Mouse (Mus musculus) bone marrow macrophage, adult 2 months (primary cell): ENCODE data around the gene Pphln1. TPM values are rescaled to one million over a fixed set of nuclear protein-coding genes. Genes with fewer than 3 reads are reported as not detected.
"Not testable (repeated sequence)": the region's sequence is repeated elsewhere in the genome, so short reads cannot be mapped to it uniquely, and the experiment has no call there.

Experiments
- H3K27ac ChIP-seq: 2 replicates; pipeline ENCODE4 v1.5.1; 2012; ENCODE audit warnings: low read depth, low read length; ENCODE audit not compliant: insufficient read depth
- H3K4me1 ChIP-seq: 2 replicates; pipeline ENCODE4 v1.6.1; 2012; ENCODE audit warnings: low read length; ENCODE audit not compliant: control insufficient read depth, insufficient read depth
- H3K4me3 ChIP-seq: 2 replicates; pipeline ENCODE4 v1.5.1; 2012; ENCODE audit warnings: mild to moderate bottlenecking, low read length, moderate library complexity; ENCODE audit not compliant: insufficient read depth
- CTCF ChIP-seq: IDR thresholded peaks from 2 replicates; pipeline ENCODE4 v1.5.1; 2012; ENCODE audit warnings: low read depth, mild to moderate bottlenecking, low read length, moderate library complexity
- POLR2A ChIP-seq: IDR thresholded peaks from 2 replicates; pipeline ENCODE4 v1.6.1; 2012; ENCODE audit warnings: mild to moderate bottlenecking, low read depth, low read length, borderline replicate concordance
- polyA plus RNA-seq: library from polyadenylated mRNA; stranded (reverse); fragments of >200 nt; gene quantifications from 2 replicates; pipeline ENCODE4 v1.2.4, GENCODE M21; 2012; ENCODE audit not compliant: missing spikeins, insufficient read depth, insufficient read length

Gene Pphln1
- 25.5 and 27.3 TPM in 2 replicates for polyA plus RNA-seq

DNA sequence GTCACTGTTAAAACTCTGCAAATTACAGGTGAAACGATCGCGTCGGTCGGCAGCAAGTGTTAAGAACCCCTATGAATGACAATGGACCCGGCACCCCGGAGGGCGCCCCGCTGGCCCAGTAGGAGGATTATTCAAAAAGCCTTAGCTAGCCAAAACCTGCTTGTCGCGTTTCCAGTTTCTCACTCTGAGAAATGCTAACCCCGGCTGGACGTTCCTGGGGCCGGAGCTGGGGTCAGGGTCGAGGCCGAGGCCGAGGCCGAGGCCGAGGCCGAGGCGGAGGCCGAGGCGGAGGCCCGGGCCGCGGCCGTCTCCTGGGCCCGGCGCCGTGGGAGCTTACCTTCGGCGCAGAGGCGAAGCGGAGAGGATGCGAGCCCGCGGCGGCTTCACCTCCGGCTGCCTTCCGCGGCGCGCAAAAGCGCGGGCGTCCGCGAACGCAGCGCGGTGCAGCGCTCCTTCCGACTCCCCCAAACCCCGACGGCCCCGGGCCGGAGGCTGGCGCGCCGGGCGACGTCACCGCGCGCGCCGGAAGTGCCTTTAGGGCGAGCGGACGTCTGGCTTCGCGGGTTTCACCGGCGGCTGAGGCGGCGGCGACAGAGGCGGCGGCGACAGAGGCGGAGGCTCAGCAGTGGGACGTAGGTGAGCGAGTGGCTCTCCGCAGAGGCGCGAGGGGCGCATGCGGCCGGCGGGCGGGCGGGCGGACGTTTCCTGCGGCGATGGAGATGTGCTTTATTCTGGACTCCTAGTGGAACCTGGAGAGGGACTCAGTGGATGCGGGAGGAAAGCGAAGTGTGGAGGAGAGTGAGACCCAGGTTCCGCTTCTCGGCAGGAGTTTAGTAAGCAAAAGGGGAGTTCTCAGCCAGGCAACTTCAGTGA is at the start of gene Pphln1, which contains the start of gene Zcrb1:
Pphln1 (plus strand) TSS at position 525 of the 873 bp plus-strand sequence.
Zcrb1 (minus strand) TSS at position 509 of the 873 bp plus-strand sequence.
- peaks cover 23% of the 10 kb centered on the region for H3K4me1 ChIP-seq
- no peak for TF ChIP-seq POLR2A
- TF ChIP-seq CTCF = no peak
- peak within 1 kb of the TSS; percentile 67 for H3K27ac ChIP-seq
- peak within 1 kb of the TSS; percentile 81 for H3K4me3 ChIP-seq

DNA sequence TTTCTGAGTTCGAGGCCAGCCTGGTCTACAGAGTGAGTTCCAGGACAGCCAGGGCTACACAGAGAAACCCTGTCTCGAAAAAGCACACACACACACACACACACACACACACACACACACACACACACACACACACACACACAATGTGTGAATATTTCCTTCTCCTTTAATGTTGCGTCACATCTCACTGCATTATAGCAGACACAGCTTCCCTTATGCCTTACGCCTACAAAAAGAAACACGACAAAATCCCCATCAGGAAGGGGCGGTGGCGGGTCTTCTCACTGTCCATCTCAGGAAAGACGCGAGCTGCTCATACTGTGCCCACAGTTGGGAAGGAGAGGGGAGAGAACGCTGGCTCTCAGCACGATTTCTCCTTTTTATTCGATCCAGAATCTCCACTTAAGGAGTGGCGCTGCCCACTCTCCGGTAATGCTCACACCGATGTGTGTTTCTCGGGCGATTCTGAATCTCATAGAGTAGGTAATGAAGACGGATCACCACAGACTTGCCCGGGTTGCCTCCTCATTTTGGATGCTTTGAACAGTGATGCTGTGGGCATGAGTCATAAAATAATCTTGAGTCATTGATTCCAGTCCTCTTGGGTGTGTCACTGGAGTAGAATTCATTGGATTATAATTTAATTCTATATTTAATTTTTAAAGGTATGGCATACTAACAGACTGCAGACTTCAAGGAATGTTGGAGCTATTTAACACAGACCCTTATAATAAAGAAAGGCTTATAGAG is 39.6 kb upstream of the Pphln1 start:
- Histone ChIP-seq H3K4me3 (no peak overlapping the region), H3K4me1 (peaks cover 4% of the 10 kb centered on the region), H3K27ac (peak overlapping the region; percentile 30)
- TF ChIP-seq POLR2A (no peak), CTCF (no peak)

DNA sequence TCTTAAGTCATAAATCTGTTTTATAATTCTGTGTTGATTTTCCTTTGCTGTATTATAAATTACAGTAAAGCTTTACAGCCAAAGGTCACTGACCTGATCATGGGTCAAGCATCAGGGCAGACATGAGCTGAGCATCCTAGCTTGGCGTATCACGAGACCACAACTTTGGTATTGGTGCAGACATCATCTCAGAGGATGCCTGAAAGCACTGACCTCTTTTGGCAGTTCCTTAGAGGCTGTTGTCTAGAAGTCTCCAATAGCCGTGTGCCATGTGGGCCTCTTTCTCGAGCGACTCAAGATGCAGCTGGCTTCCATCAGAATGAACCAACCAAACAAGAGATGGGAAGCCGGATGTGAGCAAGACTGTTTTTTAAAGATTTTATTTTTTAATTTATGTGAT is 32.6 kb upstream of the Pphln1 start:
- no peaks in the 10 kb centered on the region for H3K4me1 ChIP-seq
- no peak for TF ChIP-seq CTCF
- no peak for TF ChIP-seq POLR2A
- no peak overlapping the region for H3K4me3 ChIP-seq
- H3K27ac ChIP-seq = no peak overlapping the region

DNA sequence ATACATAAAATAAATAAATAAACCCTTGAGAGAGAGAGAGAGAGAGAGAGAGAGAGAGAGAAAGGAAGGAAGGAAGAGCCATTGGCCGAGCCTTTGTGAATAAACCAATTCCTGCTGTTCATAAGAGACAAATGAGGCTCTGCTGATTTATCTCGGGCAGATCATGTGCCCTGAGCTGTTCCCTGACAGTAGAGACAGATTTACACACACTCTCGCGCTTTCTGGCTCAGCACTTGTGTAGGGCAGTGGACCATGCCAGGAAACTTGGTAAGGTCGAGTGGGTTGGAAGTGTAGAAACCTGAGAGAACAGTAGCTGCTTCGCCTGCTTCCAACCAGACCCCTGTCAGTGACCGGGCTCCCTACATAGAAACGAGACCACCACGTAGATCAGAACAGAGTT is 29.6 kb upstream of the Pphln1 start:
- no peak overlapping the region for H3K4me3 ChIP-seq
- no peak for TF ChIP-seq POLR2A
- TF ChIP-seq CTCF = no peak
- H3K27ac ChIP-seq = no peak overlapping the region
- no peaks in the 10 kb centered on the region for H3K4me1 ChIP-seq

DNA sequence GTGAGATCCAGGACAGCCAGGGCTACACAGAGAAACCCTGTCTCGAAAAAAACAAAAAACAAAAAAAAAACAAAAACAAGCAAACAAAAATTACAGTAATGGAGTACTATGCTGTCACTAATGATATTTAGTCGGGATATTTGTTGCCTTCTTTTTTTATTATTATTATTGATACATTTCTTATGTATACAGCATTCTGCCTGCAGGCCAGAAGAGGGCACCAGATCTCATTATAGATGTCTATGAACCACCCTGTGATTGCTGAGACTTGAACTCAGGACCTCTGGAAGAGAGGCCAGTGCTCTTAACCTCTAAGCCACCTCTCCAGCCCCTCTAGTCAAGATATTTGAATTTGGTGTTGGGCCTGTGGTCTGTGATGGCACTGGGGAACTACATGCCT is 26.3 kb upstream of the Pphln1 start:
- no peaks in the 10 kb centered on the region for H3K4me1 ChIP-seq
- H3K4me3 ChIP-seq = no peak overlapping the region
- H3K27ac ChIP-seq = no peak overlapping the region
- 0 out of 2 replicates have a peak, but pooled peaks have one; percentile 17 for TF ChIP-seq CTCF
- TF ChIP-seq POLR2A = no peak

DNA sequence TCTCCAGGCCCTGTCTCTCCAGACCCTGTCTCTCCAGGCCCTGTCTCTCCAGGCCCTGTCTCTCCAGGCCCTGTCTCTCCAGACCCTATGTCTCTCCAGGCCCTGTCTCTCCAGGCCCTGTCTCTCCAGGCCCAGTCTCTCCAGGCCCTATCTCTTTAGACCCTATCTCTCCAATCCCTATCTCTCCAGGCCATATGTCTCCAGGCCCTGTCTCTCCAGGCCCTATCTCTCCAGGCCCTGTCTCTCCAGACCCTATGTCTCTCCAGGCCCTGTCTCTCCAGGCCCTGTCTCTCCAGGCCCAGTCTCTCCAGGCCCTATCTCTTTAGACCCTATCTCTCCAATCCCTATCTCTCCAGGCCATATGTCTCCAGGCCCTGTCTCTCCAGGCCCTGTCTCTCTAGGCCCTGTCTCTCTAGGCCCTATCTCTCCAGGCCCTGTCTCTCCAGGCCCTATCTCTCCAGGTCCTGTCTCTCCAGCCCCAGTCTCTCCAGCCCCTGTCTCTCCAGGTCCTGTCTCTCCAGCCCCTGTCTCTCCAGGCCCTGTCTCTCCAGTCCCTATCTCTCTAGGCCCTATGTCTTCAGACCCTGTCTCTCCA is 25.5 kb upstream of the Pphln1 start:
- H3K4me3 ChIP-seq, H3K4me1 ChIP-seq, H3K27ac ChIP-seq: not testable (repeated sequence)

DNA sequence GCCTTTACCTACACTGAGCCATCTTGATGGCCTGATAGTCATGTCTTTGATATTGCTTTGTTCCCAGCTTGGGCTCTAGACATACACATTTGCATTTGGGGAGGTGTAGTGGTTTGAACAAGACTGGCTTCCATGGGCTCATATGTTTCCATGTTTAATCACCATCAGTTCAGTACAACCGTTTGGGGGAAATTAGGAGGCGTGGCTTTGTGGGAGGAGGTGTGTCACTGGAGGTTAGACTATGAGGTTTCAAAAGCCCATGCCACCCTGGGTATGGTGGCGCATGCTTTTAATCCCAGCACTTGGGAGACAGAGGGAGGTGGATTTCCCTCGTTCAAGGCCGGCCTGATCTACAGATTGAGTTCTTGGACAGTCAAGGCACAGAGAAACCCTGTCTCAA is 22.5 kb upstream of the Pphln1 start:
- H3K4me3 ChIP-seq = no peak overlapping the region
- H3K4me1 ChIP-seq = no peaks in the 10 kb centered on the region
- TF ChIP-seq CTCF (no peak), POLR2A (no peak)
- no peak overlapping the region for H3K27ac ChIP-seq

DNA sequence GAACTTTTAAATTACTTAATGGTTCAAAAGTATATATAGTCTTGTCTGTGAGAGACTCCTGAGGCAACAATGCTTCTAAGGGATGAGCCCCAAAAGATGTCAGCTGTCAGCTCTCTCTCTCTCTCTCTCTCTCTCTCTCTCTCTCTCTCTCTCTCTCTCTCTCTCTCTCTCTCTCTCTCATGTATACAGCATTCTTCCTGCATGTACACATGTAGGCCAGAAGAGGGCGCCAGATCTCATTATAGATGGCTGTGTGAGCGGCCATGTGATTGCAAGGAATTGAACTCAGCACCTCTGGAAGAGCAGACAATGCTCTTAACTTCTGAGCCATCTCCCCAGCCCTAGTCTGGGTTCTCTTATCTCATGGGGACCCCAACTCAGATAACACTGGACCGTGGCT is 19.0 kb upstream of the Pphln1 start:
- peaks cover 8% of the 10 kb centered on the region for H3K4me1 ChIP-seq
- H3K4me3 ChIP-seq = no peak overlapping the region
- TF ChIP-seq POLR2A (no peak), CTCF (no peak)
- no peak overlapping the region for H3K27ac ChIP-seq

DNA sequence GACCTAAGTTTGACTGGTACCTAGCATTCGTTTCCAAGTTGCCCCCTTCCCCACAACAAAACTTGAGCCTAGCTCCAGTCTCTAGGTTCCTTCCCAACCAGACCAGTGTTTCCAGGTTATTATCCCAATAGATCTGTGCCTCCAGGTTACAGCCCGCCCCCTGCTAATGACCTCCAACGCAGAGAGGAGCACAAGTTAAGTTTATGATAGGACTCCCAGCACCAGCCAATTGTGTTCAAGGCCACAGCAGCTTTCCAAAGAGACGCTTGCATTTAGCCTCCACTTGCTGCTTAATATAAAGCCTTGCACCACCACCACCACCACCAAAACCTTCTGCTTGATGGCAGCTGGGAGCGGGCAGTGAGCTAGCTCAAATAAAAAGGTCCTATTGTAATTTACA is 16.8 kb upstream of the Pphln1 start:
- no peak overlapping the region for H3K27ac ChIP-seq
- H3K4me1 ChIP-seq = peaks cover 8% of the 10 kb centered on the region

More for the DNA sequence above, 16.8 kb upstream of the Pphln1 start:
- TF ChIP-seq CTCF (no peak), POLR2A (no peak)
- no peak overlapping the region for H3K4me3 ChIP-seq
